Mouse (Mus musculus): Measurements from ENCODE around the gene Ctla4. TPM values are rescaled to one million over a fixed set of nuclear protein-coding genes. Genes with fewer than 3 reads are reported as not detected.

Ctla4 gene
- total RNA-seq, 2 experiments from 2014 or later, result not detected

DNA sequence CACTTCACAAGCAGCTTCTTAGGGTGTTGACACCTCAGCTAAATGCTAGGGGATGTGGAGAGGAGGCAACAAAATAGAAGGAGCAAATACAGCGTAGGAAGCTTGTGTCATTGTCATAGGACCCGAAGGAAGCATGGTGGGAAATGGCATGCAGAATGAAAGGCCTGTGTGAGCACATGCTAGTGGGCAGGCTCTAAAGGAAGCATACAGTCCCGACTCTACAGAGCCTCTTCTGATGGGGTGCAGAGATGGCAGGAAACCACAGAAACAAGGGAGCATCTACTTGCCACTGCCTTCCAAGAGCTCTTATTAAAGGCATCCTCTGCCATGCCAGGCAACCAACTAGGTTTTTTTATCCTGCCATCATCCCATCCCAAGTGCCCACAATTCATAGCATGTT lies 20.7 kb downstream of the Ctla4 start:
- no peak for TF ChIP-seq CTCF (IDR thresholded peaks at IDR 0.05)
- DNase-seq (ENCODE audit: extremely low spot score in 1 of 2, low spot score in 2 of 2), result no peak
- H3K4me3 ChIP-seq, result no peak overlapping the region
- H3K27ac ChIP-seq, result no peak overlapping the region
- intact Hi-C loops (cut with DNase I), result no loop called here

DNA sequence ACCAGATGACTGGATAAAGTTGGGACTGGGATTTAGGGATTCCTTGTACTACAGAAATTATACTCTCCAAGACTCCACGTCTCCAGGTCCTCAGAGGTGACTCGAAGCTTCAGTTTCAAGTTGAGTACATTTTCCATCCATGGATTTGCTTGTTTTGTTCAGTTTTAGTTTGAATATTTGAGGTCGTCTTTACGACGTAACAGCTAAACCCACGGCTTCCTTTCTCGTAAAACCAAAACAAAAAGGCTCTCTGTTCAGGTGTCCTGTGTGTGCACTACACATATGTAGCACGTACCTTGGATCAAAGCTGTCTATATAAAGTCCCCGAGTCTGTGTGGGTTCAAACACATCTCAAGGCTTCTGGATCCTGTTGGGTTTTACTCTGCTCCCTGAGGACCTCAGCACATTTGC lies 22.0 kb downstream of the Ctla4 start:
- no peak overlapping the region for H3K27ac ChIP-seq
- no peak for TF ChIP-seq CTCF (IDR thresholded peaks at IDR 0.05)
- no peak for DNase-seq (ENCODE audit: extremely low spot score in 1 of 2, low spot score in 2 of 2)
- intact Hi-C loops (cut with DNase I), result no loop called here
- H3K4me3 ChIP-seq, result no peak overlapping the region

DNA sequence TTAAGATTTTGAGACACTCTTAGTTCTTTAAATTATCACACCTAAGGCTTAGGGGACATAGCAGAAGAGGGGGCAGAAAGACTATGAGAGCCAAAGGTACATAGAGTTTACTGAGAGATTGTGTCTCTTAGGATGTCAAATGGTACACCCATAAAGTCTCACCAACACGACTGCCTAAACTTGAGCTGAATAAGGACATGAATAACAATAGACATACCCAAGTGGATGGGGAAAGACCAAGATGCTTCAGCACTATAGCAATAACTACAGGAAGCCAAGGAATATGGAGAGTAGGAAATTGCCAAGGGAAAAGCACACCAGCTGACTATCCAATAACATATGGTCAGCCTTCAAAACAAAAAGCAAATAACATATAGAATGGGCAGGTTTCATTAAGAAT lies 22.9 kb downstream of the Ctla4 start:
- Histone ChIP-seq H3K27ac (no peak overlapping the region), H3K4me3 (no peak overlapping the region)
- intact Hi-C loops (cut with DNase I), result no loop called here
- no peak for DNase-seq (ENCODE audit: extremely low spot score in 1 of 2, low spot score in 2 of 2)
- TF ChIP-seq CTCF (IDR thresholded peaks at IDR 0.05), result no peak

DNA sequence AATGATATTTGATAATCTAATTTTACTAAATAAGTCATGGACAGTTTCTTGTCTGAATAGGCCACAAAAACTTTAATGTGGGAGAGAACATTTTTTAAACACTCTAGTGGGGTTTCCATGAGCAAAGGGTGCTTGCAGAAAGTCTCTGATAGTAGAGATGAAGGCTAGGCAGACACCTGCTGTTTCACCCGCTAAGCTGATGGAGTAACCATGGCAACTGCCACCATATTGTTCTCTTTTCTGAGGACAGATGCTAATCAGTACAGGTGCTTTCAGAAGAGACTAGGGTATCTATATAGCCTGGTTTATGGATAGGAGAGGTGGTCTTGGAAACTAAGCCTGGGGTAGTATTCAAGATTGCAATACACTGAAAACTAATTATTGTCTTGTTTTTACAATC lies 24.0 kb downstream of the Ctla4 start:
- DNase-seq (ENCODE audit: extremely low spot score in 1 of 2, low spot score in 2 of 2), result no peak
- intact Hi-C loops (cut with DNase I), result no loop called here
- no peak for TF ChIP-seq CTCF (IDR thresholded peaks at IDR 0.05)

DNA sequence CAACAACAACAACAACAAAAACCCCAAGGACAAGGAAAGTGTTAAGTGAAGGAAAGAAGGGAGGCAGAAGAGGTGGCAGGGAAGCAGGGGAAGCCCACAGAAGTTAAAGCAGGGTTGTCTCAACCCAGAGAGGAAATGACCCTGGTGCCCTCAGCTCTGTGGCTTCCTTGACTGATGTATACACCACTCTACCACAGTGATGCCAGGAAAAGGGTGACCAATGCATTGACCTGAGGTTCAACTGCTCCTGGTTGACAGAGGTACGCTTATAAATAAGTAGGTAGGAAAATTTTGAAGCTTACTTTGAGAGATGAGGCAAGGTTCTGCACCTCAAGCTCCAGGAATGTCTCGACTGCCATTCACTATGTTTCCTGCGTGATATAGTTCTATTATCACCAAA lies 24.8 kb downstream of the Ctla4 start:
- DNase-seq (ENCODE audit: extremely low spot score in 1 of 2, low spot score in 2 of 2), result no peak
- intact Hi-C loops (cut with DNase I), result no loop called here
- TF ChIP-seq CTCF (IDR thresholded peaks at IDR 0.05), result no peak
- no peak overlapping the region for H3K27ac ChIP-seq
- H3K4me3 ChIP-seq, result no peak overlapping the region

More for the DNA sequence above, 24.0 kb downstream of the Ctla4 start:
- H3K4me3 ChIP-seq, result no peak overlapping the region
- H3K27ac ChIP-seq, result no peak overlapping the region

DNA sequence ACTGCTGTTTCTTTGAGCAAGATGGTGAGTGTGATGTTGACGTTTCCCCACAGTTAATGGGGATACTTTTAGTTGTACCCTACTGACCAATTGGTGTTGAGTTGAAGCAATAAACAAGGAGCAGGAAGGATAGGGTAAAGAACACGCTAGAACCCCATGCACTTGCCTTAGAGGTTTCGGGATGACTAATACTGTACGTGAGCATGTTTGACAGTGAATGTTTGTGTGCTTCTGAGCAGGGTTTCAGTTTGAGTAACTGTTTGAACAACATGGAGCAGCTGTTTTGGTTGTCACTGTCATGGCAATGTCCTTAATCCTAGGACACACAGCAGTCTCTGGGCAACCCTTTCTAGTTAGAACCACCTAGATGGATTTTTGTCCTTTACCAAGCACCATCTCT lies 26.5 kb downstream of the Ctla4 start:
- no peak overlapping the region for H3K27ac ChIP-seq
- TF ChIP-seq CTCF (IDR thresholded peaks at IDR 0.05), result no peak
- intact Hi-C loops (cut with DNase I), result no loop called here
- H3K4me3 ChIP-seq, result no peak overlapping the region
- DNase-seq (ENCODE audit: extremely low spot score in 1 of 2, low spot score in 2 of 2), result no peak

DNA sequence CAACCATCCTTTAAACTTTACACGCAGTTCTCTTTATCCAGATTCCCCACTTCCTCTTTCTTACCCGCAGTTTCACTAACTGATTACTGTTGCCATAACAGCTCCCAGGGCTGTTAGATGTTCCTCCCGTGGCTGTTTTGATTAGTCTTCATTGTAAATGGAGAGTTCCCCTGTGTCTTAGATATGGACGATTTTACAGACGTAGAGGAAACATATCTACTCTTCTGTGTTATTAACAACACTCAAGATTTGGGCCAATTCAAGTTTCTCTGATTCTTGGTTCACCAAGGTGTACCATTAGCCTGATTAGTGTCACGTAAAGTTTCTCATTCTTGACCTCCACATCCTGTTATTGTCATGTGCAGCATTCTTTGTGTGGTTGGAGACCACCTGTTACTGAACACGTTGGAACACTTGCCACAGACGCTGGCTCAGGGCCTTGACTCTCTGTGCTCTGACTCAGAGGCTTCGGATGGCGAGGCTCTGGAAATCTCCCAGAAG lies 29.5 kb downstream of the Ctla4 start:
- DNase-seq (ENCODE audit: extremely low spot score in 1 of 2, low spot score in 2 of 2), result no peak
- Histone ChIP-seq H3K27ac (no peak overlapping the region), H3K4me3 (no peak overlapping the region)
- intact Hi-C loops (cut with DNase I), result no loop called here
- no peak for TF ChIP-seq CTCF (IDR thresholded peaks at IDR 0.05)

DNA sequence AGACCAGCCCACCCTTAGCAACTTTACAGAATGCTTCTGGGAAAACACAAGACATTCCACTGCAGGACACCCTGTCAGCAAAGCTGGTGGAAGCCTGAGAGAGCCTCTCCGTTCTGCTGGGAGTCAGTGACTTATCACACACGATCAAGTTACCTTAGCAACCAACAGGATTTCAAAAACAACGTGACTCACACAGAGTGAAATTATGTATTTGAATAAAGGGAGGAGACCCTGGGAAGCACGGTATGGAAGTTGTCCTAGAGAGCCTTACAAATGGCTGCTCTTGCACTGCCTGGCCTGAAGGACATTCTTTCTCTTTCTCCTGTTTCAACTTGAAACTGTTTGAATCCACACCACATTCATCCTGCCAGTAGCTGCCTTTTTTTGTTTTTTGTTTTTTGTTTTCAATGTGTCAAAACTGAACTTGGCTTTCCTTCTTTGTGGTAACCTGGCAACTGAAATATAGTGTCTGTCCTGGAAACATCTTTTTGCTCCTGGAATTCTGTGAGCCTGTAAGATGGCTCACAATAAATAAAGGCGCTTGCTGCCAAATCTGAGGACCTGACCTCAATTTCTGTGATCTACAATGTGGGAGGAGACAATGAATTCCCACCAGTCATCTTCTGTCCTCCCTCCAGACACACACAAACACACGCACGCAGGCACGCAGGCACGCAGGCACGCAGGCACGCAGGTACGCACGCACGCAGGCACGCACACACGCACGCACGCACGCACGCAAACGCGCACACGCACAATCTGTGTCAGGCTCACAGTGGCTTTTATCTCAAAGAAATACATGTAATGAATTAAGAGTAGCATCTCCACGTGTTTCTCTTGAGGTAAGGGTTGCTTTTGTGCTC lies 33.9 kb downstream of the Ctla4 start:
- intact Hi-C loops (cut with DNase I), result no loop called here
- Histone ChIP-seq H3K4me3 (no peak overlapping the region), H3K27ac (no peak overlapping the region)
- no peak for TF ChIP-seq CTCF (IDR thresholded peaks at IDR 0.05)
- no peak for DNase-seq (ENCODE audit: extremely low spot score in 1 of 2, low spot score in 2 of 2)

DNA sequence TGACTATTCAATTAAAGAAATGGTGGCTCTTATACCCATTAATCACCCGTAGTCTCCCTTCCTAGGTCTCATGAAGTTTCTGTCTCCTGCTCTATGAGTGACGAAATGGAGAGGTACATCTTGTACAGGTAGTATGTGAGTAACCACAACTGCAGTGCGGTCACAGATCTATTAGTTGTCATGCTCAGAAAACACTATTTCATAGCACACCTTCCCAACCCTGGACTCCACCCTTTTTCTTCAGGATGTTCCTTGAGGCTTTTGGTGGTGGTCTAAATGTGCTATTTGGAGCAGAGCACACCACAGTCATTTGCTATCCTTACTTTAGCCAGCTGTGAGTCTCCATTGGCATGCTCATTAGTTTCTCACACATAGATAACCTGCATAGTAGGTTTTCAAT lies 42.2 kb downstream of the Ctla4 start:
- no peak for TF ChIP-seq CTCF (IDR thresholded peaks at IDR 0.05)
- no peak overlapping the region for H3K27ac ChIP-seq
- intact Hi-C loops (cut with DNase I), result no loop called here
- no peak for DNase-seq (ENCODE audit: extremely low spot score in 1 of 2, low spot score in 2 of 2)
- H3K4me3 ChIP-seq, result no peak overlapping the region

DNA sequence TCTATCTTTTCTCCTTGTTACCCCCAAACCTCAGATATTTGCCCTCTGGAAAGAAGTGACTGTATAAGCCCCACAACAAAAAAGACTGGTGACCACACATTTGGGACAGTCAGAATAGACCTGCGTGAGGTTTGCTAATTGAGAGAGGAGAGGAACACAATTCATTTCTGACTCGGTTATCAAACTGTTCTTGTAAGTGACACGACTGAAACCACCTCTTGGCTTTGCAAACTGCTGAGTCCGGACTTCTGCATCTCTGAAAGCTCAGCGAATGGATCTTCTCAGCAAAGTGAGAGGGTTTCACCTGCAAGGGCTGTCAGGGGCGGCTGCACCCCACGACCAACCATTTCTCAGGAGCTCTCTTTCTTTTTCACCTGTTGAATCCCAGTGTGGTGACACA lies 43.6 kb downstream of the Ctla4 start:
- intact Hi-C loops (cut with DNase I), result no loop called here
- Histone ChIP-seq H3K27ac (no peak overlapping the region), H3K4me3 (no peak overlapping the region)
- DNase-seq (ENCODE audit: extremely low spot score in 1 of 2, low spot score in 2 of 2), result no peak
- no peak for TF ChIP-seq CTCF (IDR thresholded peaks at IDR 0.05)

DNA sequence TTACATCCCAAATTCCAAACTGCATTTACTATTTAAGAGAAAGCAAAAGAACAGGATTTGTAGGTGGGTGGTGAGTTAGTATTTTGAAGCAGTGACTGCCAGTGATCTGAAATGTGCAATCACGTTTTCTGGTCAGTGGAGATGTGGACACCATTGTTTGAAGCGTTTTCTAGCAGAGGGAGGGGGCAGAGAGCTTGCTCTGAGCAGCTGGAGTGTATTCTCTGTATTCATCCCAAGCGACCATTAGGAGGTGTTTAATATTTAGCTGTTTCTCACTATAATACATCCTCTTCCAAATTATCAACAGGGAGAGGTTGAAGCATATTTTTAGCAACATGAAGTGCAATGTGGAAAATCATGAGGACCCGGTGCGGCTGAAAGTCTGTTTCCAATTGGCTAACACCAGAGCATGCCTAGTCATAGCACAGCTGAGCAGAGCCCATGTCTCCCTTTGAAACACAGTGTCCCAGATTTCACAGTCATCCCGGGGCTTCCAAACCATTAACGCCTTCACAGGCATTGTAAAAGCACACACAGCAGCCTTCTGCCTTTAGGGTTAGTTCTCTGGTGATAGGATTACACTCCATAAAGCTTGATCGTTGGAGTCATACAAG lies 49.3 kb downstream of the Ctla4 start:
- DNase-seq (ENCODE audit: extremely low spot score in 1 of 2, low spot score in 2 of 2), result no peak
- Histone ChIP-seq H3K27ac (no peak overlapping the region), H3K4me3 (no peak overlapping the region)
- TF ChIP-seq CTCF (IDR thresholded peaks at IDR 0.05), result no peak
- intact Hi-C loops (cut with DNase I), result loop anchor here (5.0 kb wide), 1 partner anchor 74 kb away; no protein-coding TSS in a partner anchor

DNA sequence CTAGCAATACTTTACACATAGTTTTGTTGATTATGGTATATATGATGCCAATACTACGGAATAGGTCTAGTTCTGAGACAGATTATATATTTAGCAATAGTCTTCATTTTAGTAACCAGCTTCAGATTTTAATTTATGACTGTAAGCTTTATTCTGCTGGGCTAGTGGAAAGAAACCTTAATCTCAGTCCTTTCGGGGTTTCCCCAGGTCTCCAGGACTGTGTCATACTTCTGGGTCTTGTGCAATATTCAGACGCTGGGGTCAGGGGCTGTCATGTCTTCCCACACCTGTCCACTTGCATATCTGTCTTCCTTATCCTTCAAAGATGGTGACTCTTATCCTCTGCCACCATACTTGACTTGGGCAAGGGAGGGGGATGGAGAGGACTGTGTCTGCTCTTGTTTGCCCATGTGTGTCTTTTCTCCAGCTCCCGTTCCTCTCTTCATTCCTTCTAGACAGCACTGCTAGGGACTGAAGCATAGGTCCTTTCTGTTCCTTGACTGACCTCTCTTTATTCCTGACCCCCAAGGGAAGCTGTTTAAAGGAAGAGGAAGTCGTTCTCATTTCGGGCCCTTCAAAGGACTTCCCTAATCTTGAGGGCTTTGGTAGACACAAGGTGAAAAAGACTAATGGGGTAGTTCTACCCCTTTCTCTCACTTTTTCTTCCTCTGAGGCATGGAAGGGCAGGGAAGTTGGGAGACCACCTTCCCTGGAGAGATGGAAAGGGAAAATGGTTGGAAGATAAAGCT lies 50.3 kb downstream of the Ctla4 start:
- TF ChIP-seq CTCF (IDR thresholded peaks at IDR 0.05), result no peak
- intact Hi-C loops (cut with DNase I), result loop anchor here (5.0 kb wide), 1 partner anchor 75 kb away; no protein-coding TSS in a partner anchor

More for the DNA sequence above, 50.3 kb downstream of the Ctla4 start:
- H3K4me3 ChIP-seq, result no peak overlapping the region
- no peak overlapping the region for H3K27ac ChIP-seq
- DNase-seq (ENCODE audit: extremely low spot score in 1 of 2, low spot score in 2 of 2), result no peak
